Mouse (Mus musculus): Measurements from ENCODE around the gene Chst2. TPM values are rescaled to one million over a fixed set of nuclear protein-coding genes. Genes with fewer than 3 reads are reported as not detected.

Chst2 gene
- total RNA-seq, 2 experiments from 2014 or later: 66.8 to 67.4 TPM

- no peak for DNase-seq (ENCODE audit: extremely low spot score in 1 of 2, low spot score in 2 of 2)
- intact Hi-C loops (cut with DNase I): no loop called here
- Histone ChIP-seq H3K4me3 (no peak overlapping the region), H3K27ac (no peak overlapping the region)
- no peak for TF ChIP-seq CTCF (IDR thresholded peaks at IDR 0.05)
These were observed 54.6 kb downstream of the Chst2 start for GRCm38 (mm10) chr9:95351968-95352367.

- TF ChIP-seq CTCF (IDR thresholded peaks at IDR 0.05): no peak
- Histone ChIP-seq H3K4me3 (no peak overlapping the region), H3K27ac (no peak overlapping the region)
- intact Hi-C loops (cut with DNase I): no loop called here
- no peak for DNase-seq (ENCODE audit: extremely low spot score in 1 of 2, low spot score in 2 of 2)
These were observed 56.0 kb downstream of the Chst2 start for GRCm38 (mm10) chr9:95350550-95350949.

Other genes with a start within 250 kb of the Chst2 start
- 10 to 100 TPM; 67.6 to 69.0 TPM for gene U2surp, start 105.3 kb upstream of the Chst2 start, total RNA-seq (2021)
- 10 to 100 TPM; 35.8 to 36.2 TPM for gene Paqr9, start 152.9 kb upstream of the Chst2 start, total RNA-seq (2021)
- 1 to 10 TPM; 1.4 to 2.1 TPM for gene Pcolce2, start 230.9 kb upstream of the Chst2 start, total RNA-seq (2021)

Measured in left cerebral cortex, adult 2 months (tissue).